Mouse (Mus musculus) liver, embryonic 11.5 days (tissue): Measurements from ENCODE around the gene Mrpl17. TPM values are rescaled to one million over a fixed set of nuclear protein-coding genes. Genes with fewer than 3 reads are reported as not detected.

Experiments used
- ATAC-seq: fragments of 200-750 bp; cut with Nextera tagmentation; replicated peaks from 2 replicates; pipeline ENCODE4 v1.8.0; 2017; ENCODE audit warnings: moderate number of reproducible peaks, mild to moderate bottlenecking, moderate TSS enrichment, moderate library complexity; ENCODE audit not compliant: low FRiP score
- DNase-seq: peaks from one replicate; pipeline ENCODE4 v3.0.0-alpha.2; 2017; ENCODE audit warnings: low spot score
- H3K27ac ChIP-seq: fragments of 300-500 bp; sonication (generic); 2 replicates; pipeline ENCODE4 v1.5.1; 2014; ENCODE audit warnings: mild to moderate bottlenecking, low read depth, low read length, control low read depth
- H3K27me3 ChIP-seq: fragments of 300-500 bp; sonication (generic); replicated peaks from 2 replicates; pipeline ENCODE4 v1.6.1; 2014; ENCODE audit warnings: low read length, mixed read lengths; ENCODE audit not compliant: control insufficient read depth, insufficient read depth
- H3K36me3 ChIP-seq: fragments of 300-500 bp; sonication (generic); 2 replicates; pipeline ENCODE4 v1.6.1; 2014; ENCODE audit warnings: mild to moderate bottlenecking, low read length, moderate library complexity, mixed read lengths; ENCODE audit not compliant: control insufficient read depth, insufficient read depth
- H3K4me1 ChIP-seq: fragments of 300-500 bp; sonication (generic); replicated peaks from 2 replicates; pipeline ENCODE4 v1.6.1; 2014; ENCODE audit warnings: low read length, mixed read lengths; ENCODE audit not compliant: control insufficient read depth, insufficient read depth
- H3K4me2 ChIP-seq: fragments of 300-500 bp; sonication (generic); 2 replicates; pipeline ENCODE4 v1.6.1; 2014; ENCODE audit warnings: mild to moderate bottlenecking, control low read depth, moderate library complexity
- H3K4me3 ChIP-seq: fragments of 300-500 bp; sonication (generic); 2 replicates; pipeline ENCODE4 v1.5.1; 2014; ENCODE audit warnings: low read depth, low read length, control low read depth
- H3K9ac ChIP-seq: fragments of 300-500 bp; sonication (generic); 2 replicates; pipeline ENCODE4 v1.6.1; 2014; ENCODE audit warnings: low read depth, low read length, control low read depth
- H3K9me3 ChIP-seq: fragments of 300-500 bp; sonication (generic); 2 replicates; pipeline ENCODE4 v1.6.1; 2016; ENCODE audit warnings: low read length, inconsistent platforms, mixed read lengths; ENCODE audit not compliant: control insufficient read depth
- WGBS: fragments of 180-500 bp; shearing (Covaris S2); extraction: QIAGEN DNeasy Blood & Tissue Kit; methylation state at CpG from one replicate; pipeline ENCODE4 v1.1.7; 2014; 5-methylcytosine and 5-hydroxymethylcytosine counted together
- polyA plus RNA-seq: library from polyadenylated mRNA; unstranded; fragments of >200 nt; fragmentation: Nextera tagmentation; extraction: Ambion mirVana; gene quantifications from 2 replicates; pipeline ENCODE4 v1.2.1, GENCODE M21; 2014

The Mrpl17 gene
- polyA plus RNA-seq, 1 experiment from 2014 or later = 453 TPM

GRCm38 (mm10) chr7:105810280-105810876, 521 bp downstream of the Mrpl17 start:
- peak overlapping the region; percentile 66 for H3K27ac ChIP-seq
- H3K4me2 ChIP-seq = peak overlapping the region; percentile 85
- DNase-seq (no peak), ATAC-seq (no peak; the same call in none of the 2 replicates)
- peak overlapping the region; percentile 92 for H3K4me3 ChIP-seq
- no peaks in the 10 kb centered on the region; the same call in 1 of the 2 replicates for H3K9me3 ChIP-seq
- H3K36me3 ChIP-seq = peaks cover 12% of the 10 kb centered on the region
- peak overlapping the region; percentile 99 for H3K9ac ChIP-seq
- H3K4me1 ChIP-seq = peaks cover 9% of the 10 kb centered on the region
- WGBS = 3% methylated on average over 37 of the region's 37 CpGs
- no peaks in the 10 kb centered on the region for H3K27me3 ChIP-seq

- Histone ChIP-seq H3K9ac (peak overlapping the region; percentile 99), H3K9me3 (no peaks in the 10 kb centered on the region; the same call in 1 of the 2 replicates), H3K36me3 (peaks cover 12% of the 10 kb centered on the region), H3K4me1 (peaks cover 9% of the 10 kb centered on the region), H3K4me3 (peak overlapping the region; percentile 92), H3K27ac (peak overlapping the region; percentile 66; the same call in 1 of the 2 replicates), H3K4me2 (peak overlapping the region; percentile 85), H3K27me3 (no peaks in the 10 kb centered on the region)
- WGBS = 68% methylated on average over 7 of the region's 7 CpGs
- no peak for ATAC-seq
- no peak for DNase-seq
Measured at GRCm38 (mm10) chr7:105809836-105810235, 1.1 kb downstream of the Mrpl17 start.

GRCm38 (mm10) chr7:105808385-105808784, 2.5 kb downstream of the Mrpl17 start:
- Histone ChIP-seq H3K9ac (no peak overlapping the region), H3K27ac (no peak overlapping the region), H3K4me3 (no peak overlapping the region), H3K36me3 (peaks cover 12% of the 10 kb centered on the region), H3K27me3 (no peaks in the 10 kb centered on the region), H3K9me3 (no peaks in the 10 kb centered on the region), H3K4me2 (no peak overlapping the region), H3K4me1 (peaks cover 9% of the 10 kb centered on the region)
- ATAC-seq = no peak
- DNase-seq = no peak
- WGBS = 48% methylated on average over 1 of the region's 1 CpGs

- Histone ChIP-seq H3K9me3 (no peaks in the 10 kb centered on the region), H3K4me1 (peaks cover 9% of the 10 kb centered on the region), H3K4me3 (no peak overlapping the region), H3K27me3 (no peaks in the 10 kb centered on the region), H3K27ac (no peak overlapping the region), H3K36me3 (peaks cover 12% of the 10 kb centered on the region), H3K4me2 (no peak overlapping the region), H3K9ac (no peak overlapping the region)
- no peak for ATAC-seq
- no peak for DNase-seq
- 63% methylated on average over 2 of the region's 2 CpGs for WGBS
Measured at GRCm38 (mm10) chr7:105806716-105807115, 4.2 kb downstream of the Mrpl17 start.

GRCm38 (mm10) chr7:105806125-105806524, 4.8 kb downstream of the Mrpl17 start:
- WGBS = 71% methylated on average over 5 of the region's 5 CpGs
- ATAC-seq (no peak), DNase-seq (no peak)
- peaks cover 12% of the 10 kb centered on the region for H3K36me3 ChIP-seq
- H3K4me3 ChIP-seq = no peak overlapping the region
- H3K4me2 ChIP-seq = no peak overlapping the region
- peaks cover 9% of the 10 kb centered on the region for H3K4me1 ChIP-seq
- no peak overlapping the region for H3K27ac ChIP-seq
- H3K9ac ChIP-seq = no peak overlapping the region
- no peaks in the 10 kb centered on the region for H3K9me3 ChIP-seq
- no peaks in the 10 kb centered on the region for H3K27me3 ChIP-seq

- ATAC-seq (no peak), DNase-seq (no peak)
- Histone ChIP-seq H3K4me2 (no peak overlapping the region), H3K9ac (no peak overlapping the region), H3K27ac (no peak overlapping the region), H3K27me3 (no peaks in the 10 kb centered on the region), H3K4me3 (no peak overlapping the region), H3K9me3 (no peaks in the 10 kb centered on the region), H3K36me3 (peaks cover 3% of the 10 kb centered on the region), H3K4me1 (no peaks in the 10 kb centered on the region)
Measured at GRCm38 (mm10) chr7:105803428-105803827, 7.5 kb downstream of the Mrpl17 start.

GRCm38 (mm10) chr7:105802771-105803170, 8.1 kb downstream of the Mrpl17 start:
- DNase-seq (no peak), ATAC-seq (no peak)
- H3K4me1 ChIP-seq = no peaks in the 10 kb centered on the region
- H3K27me3 ChIP-seq = no peaks in the 10 kb centered on the region
- H3K4me3 ChIP-seq = no peak overlapping the region
- H3K27ac ChIP-seq = no peak overlapping the region
- no peak overlapping the region for H3K9ac ChIP-seq
- H3K4me2 ChIP-seq = no peak overlapping the region
- no peaks in the 10 kb centered on the region; the same call in 1 of the 2 replicates for H3K36me3 ChIP-seq
- 40% methylated on average over 1 of the region's 1 CpGs for WGBS
- no peaks in the 10 kb centered on the region for H3K9me3 ChIP-seq

- ATAC-seq (no peak), DNase-seq (no peak)
- Histone ChIP-seq H3K4me1 (no peaks in the 10 kb centered on the region), H3K27me3 (no peaks in the 10 kb centered on the region), H3K4me2 (no peak overlapping the region), H3K27ac (no peak overlapping the region), H3K4me3 (no peak overlapping the region), H3K9ac (no peak overlapping the region), H3K9me3 (no peaks in the 10 kb centered on the region), H3K36me3 (no peaks in the 10 kb centered on the region)
- 28% methylated on average over 2 of the region's 2 CpGs for WGBS
Measured at GRCm38 (mm10) chr7:105802312-105802711, 8.6 kb downstream of the Mrpl17 start.

- Histone ChIP-seq H3K4me3 (no peak overlapping the region), H3K4me2 (no peak overlapping the region), H3K9me3 (no peaks in the 10 kb centered on the region), H3K9ac (no peak overlapping the region), H3K27me3 (0 out of 2 replicates have a peak, but pooled peaks cover 3% of the 10 kb centered on the region), H3K4me1 (no peaks in the 10 kb centered on the region), H3K36me3 (no peaks in the 10 kb centered on the region), H3K27ac (no peak overlapping the region)
- DNase-seq (no peak), ATAC-seq (no peak)
- 74% methylated on average over 3 of the region's 3 CpGs for WGBS
Measured at GRCm38 (mm10) chr7:105796972-105797371, 13.9 kb downstream of the Mrpl17 start.
